Mouse (Mus musculus) lung, embryonic 14.5 days (tissue): ENCODE data around the gene Gm20518. TPM values are rescaled to one million over a fixed set of nuclear protein-coding genes. Genes with fewer than 3 reads are reported as not detected.
A peak's percentile ranks its signal among the peaks of the same experiment; 100 is the strongest.

Experiments
- ATAC-seq: fragments of 200-750 bp; cut with Nextera tagmentation; 2 replicates; pipeline ENCODE4 v1.8.0; 2017; ENCODE audit warnings: mild to moderate bottlenecking, moderate TSS enrichment, moderate library complexity; ENCODE audit not compliant: insufficient read depth
- DNase-seq: peaks from one replicate; pipeline ENCODE4 v3.0.0-alpha.2; 2015
- H3K27ac ChIP-seq: fragments of 300-500 bp; sonication (generic); 2 replicates; pipeline ENCODE4 v1.5.1; 2014; ENCODE audit warnings: low read depth, mild to moderate bottlenecking, moderate library complexity
- H3K27me3 ChIP-seq: fragments of 300-500 bp; sonication (generic); 2 replicates; pipeline ENCODE4 v1.6.1; 2014; ENCODE audit warnings: low read length, control low read depth; ENCODE audit not compliant: insufficient read depth
- H3K36me3 ChIP-seq: fragments of 300-500 bp; sonication (generic); 2 replicates; pipeline ENCODE4 v1.6.1; 2014; ENCODE audit warnings: control low read depth; ENCODE audit not compliant: insufficient read depth
- H3K4me1 ChIP-seq: fragments of 300-500 bp; sonication (generic); 2 replicates; pipeline ENCODE4 v1.6.1; 2014; ENCODE audit warnings: antibody characterized with exemption, control low read depth; ENCODE audit not compliant: insufficient read depth
- H3K4me2 ChIP-seq: fragments of 300-500 bp; sonication (generic); 2 replicates; pipeline ENCODE4 v1.6.1; 2014; ENCODE audit warnings: mild to moderate bottlenecking
- H3K4me3 ChIP-seq: fragments of 300-500 bp; sonication (generic); 2 replicates; pipeline ENCODE4 v1.5.1; 2014; ENCODE audit warnings: low read depth, low read length
- H3K9ac ChIP-seq: fragments of 300-500 bp; sonication (generic); 2 replicates; pipeline ENCODE4 v1.6.1; 2014
- H3K9me3 ChIP-seq: fragments of 300-500 bp; sonication (generic); 2 replicates; pipeline ENCODE4 v1.6.1; 2016; ENCODE audit warnings: low read depth, low read length, control low read depth
- CTCF ChIP-seq: IDR thresholded peaks from 2 replicates; pipeline ENCODE4 v1.5.1; 2016; ENCODE audit warnings: antibody characterized with exemption, low read depth
- WGBS: fragments of 180-500 bp; shearing (Covaris S2); extraction: QIAGEN DNeasy Blood & Tissue Kit; methylation state at CpG from one replicate; pipeline ENCODE4 v1.1.7; 2014; 5-methylcytosine and 5-hydroxymethylcytosine counted together
- polyA plus RNA-seq: library from polyadenylated mRNA; unstranded; fragments of >200 nt; fragmentation: Nextera tagmentation; extraction: Ambion mirVana; gene quantifications from 2 replicates; pipeline ENCODE4 v1.2.1, GENCODE M21; 2014

Gm20518 gene
- polyA plus RNA-seq, 1 experiment from 2014 or later, result 0.29 TPM

DNA sequence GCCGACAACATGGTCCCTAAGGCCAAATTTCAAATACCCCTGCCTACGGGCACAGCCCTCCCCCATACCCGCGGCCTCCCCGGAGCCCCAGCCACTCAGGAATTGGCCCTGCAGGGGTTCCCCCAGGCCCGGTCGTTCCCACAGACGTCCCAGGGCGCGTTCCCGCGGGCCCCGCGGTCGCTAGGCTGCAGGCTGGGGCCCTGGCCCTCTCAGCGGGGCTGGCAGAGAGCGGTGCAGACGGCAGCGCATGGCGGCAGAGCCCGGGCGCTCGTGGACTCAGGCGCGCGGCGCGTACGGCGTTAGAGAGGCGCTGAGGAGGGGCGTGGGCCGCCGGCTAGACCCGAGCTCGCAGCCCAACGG lies 58.2 kb downstream of the Gm20518 start:
- H3K9ac ChIP-seq, result peak overlapping the region; percentile 56
- H3K4me2 ChIP-seq, result peak overlapping the region; percentile 96
- no peaks in the 10 kb centered on the region for H3K36me3 ChIP-seq
- DNase-seq, result peak; percentile 53
- 1% methylated on average over 32 of the region's 37 CpGs for WGBS
- 0 out of 2 replicates have a peak, but pooled peaks cover 5% of the 10 kb centered on the region for H3K4me1 ChIP-seq
- no peaks in the 10 kb centered on the region for H3K9me3 ChIP-seq
- peak; percentile 39; the same call in 1 of the 2 replicates for ATAC-seq
- H3K4me3 ChIP-seq, result peak overlapping the region; percentile 55
- no peak overlapping the region for H3K27ac ChIP-seq
- no peak for TF ChIP-seq CTCF
- H3K27me3 ChIP-seq, result peaks cover 63% of the 10 kb centered on the region

DNA sequence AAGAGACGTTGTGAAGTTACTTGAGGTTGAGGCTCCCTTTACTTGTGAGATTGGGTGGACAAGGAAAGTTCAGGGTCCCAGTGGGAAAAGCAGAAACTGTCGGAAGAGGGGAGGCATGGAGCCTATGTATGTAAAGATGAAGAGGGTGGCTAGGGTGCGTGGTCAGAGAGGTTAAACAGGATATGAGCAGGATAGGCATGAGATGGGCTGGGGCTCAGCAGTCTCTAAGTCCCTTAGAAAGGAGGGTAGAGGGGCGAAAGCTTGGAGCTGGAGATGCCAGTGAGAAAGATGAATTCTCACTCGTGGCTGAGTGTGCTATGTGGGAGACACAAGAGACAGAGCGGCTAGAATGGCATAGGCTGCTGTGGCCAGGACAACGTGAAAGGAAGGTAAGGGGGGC lies 58.6 kb downstream of the Gm20518 start, which contains the start of gene B830017H08Rik:
TSS of gene B830017H08Rik (plus strand) at position 301 of the 400 bp plus-strand sequence.
- Histone ChIP-seq H3K36me3 (no peaks in the 10 kb centered on the region), H3K4me1 (0 out of 2 replicates have a peak, but pooled peaks cover 5% of the 10 kb centered on the region), H3K27ac (no peak within 1 kb of the TSS), H3K4me2 (peak within 1 kb of the TSS; percentile 96), H3K4me3 (peak within 1 kb of the TSS; percentile 55), H3K27me3 (peaks cover 63% of the 10 kb centered on the region), H3K9me3 (no peaks in the 10 kb centered on the region), H3K9ac (peak within 1 kb of the TSS; percentile 56)
- ATAC-seq (no peak), DNase-seq (no peak)
- TF ChIP-seq CTCF, result no peak
- WGBS, result 28% methylated on average over 7 of the region's 7 CpGs

DNA sequence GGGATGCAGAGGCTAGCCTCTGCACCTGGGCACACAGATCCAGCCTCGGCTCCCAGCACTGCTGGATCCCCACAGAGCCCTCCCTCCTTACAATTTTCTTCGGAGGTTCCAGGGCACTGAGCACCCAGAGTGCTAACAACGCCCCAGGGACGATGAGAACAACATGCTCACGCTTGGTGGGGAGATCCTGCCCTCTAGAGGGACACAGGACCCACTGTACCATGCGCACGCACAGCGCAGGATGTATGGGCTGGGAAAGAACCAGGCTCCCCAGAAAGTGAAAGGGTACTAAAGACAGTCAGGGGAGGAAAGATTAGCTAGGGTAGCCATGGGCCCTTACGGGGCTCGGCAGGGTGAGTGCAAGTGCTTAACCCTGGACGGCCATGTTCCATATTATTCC lies 59.7 kb downstream of the Gm20518 start:
- DNase-seq, result peak; percentile 64
- Histone ChIP-seq H3K36me3 (no peaks in the 10 kb centered on the region), H3K9ac (no peak overlapping the region), H3K27ac (no peak overlapping the region), H3K4me1 (0 out of 2 replicates have a peak, but pooled peaks cover 5% of the 10 kb centered on the region), H3K9me3 (no peaks in the 10 kb centered on the region), H3K4me2 (no peak overlapping the region), H3K4me3 (no peak overlapping the region), H3K27me3 (peaks cover 55% of the 10 kb centered on the region)
- peak; percentile 16; the same call in 1 of the 2 replicates for ATAC-seq
- TF ChIP-seq CTCF, result peak; percentile 68
- 17% methylated on average over 11 of the region's 11 CpGs for WGBS

DNA sequence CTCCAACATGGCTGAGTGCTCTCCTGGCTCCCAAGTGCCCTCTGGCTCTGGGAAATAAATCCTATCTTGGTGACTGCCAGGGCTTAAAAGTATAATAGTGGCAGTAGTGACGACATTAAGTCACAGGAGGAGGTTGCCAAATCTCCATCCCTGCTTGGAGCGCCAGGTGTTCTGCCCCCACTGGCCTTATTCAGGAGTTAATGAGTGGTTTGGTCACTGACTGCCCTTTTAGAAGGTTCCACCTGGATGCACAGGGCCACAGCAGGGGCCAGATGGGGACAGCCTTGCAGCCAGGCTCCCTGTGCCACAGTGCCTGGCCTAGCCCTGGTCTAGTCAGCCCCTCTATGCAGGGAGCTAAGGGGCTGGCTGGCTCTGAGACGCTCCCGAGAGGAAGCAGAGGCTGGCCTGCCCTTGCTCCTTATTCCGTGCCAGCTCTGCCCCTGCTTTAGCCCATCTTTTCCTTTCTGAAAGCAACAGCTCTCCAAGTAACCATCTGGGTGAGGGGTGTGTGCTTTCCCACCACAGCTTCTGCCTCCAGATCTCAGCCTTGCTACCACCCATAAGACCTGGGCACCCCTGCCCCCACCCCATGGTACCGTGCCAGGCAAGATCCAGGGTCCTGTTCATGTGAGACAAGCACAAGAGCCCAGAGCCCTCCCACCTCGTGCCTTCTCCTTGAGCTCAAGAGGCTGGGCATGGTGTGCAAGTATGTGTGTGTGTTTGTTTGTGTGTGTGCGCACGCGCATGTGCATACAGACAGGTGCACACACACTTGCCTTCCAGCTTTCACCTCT lies 60.9 kb downstream of the Gm20518 start:
- Histone ChIP-seq H3K27me3 (peaks cover 50% of the 10 kb centered on the region), H3K9ac (no peak overlapping the region), H3K4me3 (no peak overlapping the region), H3K4me1 (0 out of 2 replicates have a peak, but pooled peaks cover 5% of the 10 kb centered on the region), H3K9me3 (no peaks in the 10 kb centered on the region), H3K27ac (no peak overlapping the region), H3K4me2 (no peak overlapping the region), H3K36me3 (no peaks in the 10 kb centered on the region)
- ATAC-seq, result no peak
- 63% methylated on average over 10 of the region's 10 CpGs for WGBS
- no peak for TF ChIP-seq CTCF
- no peak for DNase-seq

DNA sequence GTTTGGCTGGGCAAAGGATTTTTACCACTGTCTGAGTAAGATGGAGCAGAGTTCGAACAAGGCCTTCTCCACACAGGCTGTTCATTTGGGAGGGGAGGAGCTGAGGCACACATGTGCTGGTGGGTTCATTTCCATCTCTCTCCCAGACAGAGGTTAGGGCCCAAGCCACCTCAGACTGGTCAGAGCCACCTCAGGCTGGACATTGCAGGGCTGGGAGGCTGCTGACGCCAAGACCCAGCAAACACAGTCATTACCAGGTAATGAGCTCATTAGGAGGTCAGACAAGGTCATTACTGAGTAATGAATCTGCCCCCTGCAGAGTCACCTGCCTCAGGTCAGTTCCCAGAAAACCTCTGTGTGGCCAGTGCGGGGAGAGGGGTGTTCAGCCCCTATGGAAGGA lies 62.6 kb downstream of the Gm20518 start:
- ATAC-seq, result no peak
- 73% methylated on average over 3 of the region's 3 CpGs for WGBS

DNA sequence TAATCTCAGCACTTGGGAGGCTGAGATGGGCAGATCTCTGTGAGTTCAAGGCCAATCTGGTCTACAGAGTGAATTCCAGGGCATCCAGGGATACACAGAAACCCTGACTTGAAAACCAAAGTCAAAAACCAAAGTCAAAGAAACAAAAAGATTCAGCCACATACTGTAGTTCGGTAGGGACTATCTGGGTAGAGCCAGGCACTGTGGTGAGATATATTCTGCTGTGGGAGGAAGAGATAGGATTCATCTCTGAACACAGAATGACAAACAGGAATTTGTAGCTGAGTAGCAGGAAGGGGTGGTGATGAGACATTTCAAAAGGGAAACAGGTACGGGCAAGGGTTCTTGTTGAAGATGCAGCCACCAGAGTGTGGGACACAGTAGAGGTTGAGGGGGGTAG lies 63.2 kb downstream of the Gm20518 start:
- Histone ChIP-seq H3K4me2 (no peak overlapping the region), H3K36me3 (no peaks in the 10 kb centered on the region), H3K4me1 (0 out of 2 replicates have a peak, but pooled peaks cover 3% of the 10 kb centered on the region), H3K27me3 (peaks cover 28% of the 10 kb centered on the region), H3K9ac (no peak overlapping the region), H3K27ac (no peak overlapping the region), H3K4me3 (no peak overlapping the region), H3K9me3 (no peaks in the 10 kb centered on the region)
- 73% methylated on average over 2 of the region's 2 CpGs for WGBS
- DNase-seq (no peak), ATAC-seq (no peak)
- no peak for TF ChIP-seq CTCF

More for the DNA sequence above, 62.6 kb downstream of the Gm20518 start:
- Histone ChIP-seq H3K9me3 (no peaks in the 10 kb centered on the region), H3K36me3 (no peaks in the 10 kb centered on the region), H3K27me3 (peaks cover 33% of the 10 kb centered on the region), H3K27ac (no peak overlapping the region), H3K9ac (no peak overlapping the region), H3K4me3 (no peak overlapping the region), H3K4me1 (0 out of 2 replicates have a peak, but pooled peaks cover 5% of the 10 kb centered on the region), H3K4me2 (no peak overlapping the region)
- no peak for TF ChIP-seq CTCF
- no peak for DNase-seq

DNA sequence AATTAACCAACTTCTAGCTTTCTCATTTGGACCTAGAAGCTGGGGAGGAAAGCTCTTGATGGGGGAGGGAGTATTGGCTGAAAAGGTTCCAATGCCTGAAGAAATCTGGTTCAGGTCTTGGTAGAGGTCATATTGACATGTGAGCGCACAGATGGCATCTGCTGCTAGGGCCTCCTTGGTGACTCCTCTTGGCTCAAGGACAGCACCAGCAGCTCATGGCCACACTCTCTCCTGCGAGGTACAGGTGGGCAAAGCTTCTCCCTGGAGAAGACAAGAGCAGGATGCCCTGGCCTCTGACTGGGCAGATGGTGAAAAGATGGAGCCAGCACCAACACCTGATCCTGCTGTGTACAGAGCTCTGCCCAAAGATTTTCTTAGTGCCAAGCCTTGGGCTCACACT lies 65.0 kb downstream of the Gm20518 start:
- H3K9me3 ChIP-seq, result no peaks in the 10 kb centered on the region
- no peak for ATAC-seq
- DNase-seq, result no peak
- H3K9ac ChIP-seq, result no peak overlapping the region
- no peaks in the 10 kb centered on the region for H3K36me3 ChIP-seq
- no peak overlapping the region for H3K4me3 ChIP-seq
- no peak for TF ChIP-seq CTCF
- H3K27ac ChIP-seq, result no peak overlapping the region
- H3K4me2 ChIP-seq, result no peak overlapping the region
- H3K4me1 ChIP-seq, result no peaks in the 10 kb centered on the region
- peaks cover 11% of the 10 kb centered on the region for H3K27me3 ChIP-seq
- 70% methylated on average over 2 of the region's 2 CpGs for WGBS
